Mouse (Mus musculus) heart, postnatal 4 days (tissue): ENCODE measurements around the gene Cfap299. TPM values are rescaled to one million over a fixed set of nuclear protein-coding genes. Genes with fewer than 3 reads are reported as not detected.

Experiments used
- DNase-seq: peaks from one replicate; pipeline ENCODE4 v3.0.0; 2021
- microRNA-seq, 2 experiments: library from miRNA; unstranded; fragments of <30 nt; microRNA quantifications; one replicate each; pipeline ENCODE4 v1.2.0; 2021 to 2022
- total RNA-seq, 2 experiments: library from RNA; stranded (reverse); gene quantifications; 2 replicates each; pipeline ENCODE4 v1.2.3; 2021

Gene Cfap299
- total RNA-seq, 2 experiments from 2014 or later = not detected

DNA sequence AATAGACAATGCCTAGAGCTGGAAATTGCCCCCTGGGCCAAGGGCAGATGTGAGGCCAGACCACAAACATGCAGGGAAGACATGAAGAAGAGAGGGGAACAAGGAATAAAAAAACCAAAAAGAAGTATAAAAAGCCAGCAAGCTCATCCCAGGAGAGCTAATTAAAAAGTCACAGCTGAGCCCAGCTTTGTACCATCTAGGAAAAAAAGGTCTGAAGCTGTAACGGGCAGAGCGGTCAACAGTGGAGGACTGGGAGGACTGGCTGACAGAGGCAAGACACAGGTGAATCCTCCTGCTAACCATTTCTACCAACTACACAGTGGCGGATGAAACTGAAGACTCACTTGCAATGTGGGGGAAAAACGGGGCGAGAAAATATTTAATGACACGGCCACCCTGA is 505.2 kb downstream of the Cfap299 start:
- DNase-seq = no peak

DNA sequence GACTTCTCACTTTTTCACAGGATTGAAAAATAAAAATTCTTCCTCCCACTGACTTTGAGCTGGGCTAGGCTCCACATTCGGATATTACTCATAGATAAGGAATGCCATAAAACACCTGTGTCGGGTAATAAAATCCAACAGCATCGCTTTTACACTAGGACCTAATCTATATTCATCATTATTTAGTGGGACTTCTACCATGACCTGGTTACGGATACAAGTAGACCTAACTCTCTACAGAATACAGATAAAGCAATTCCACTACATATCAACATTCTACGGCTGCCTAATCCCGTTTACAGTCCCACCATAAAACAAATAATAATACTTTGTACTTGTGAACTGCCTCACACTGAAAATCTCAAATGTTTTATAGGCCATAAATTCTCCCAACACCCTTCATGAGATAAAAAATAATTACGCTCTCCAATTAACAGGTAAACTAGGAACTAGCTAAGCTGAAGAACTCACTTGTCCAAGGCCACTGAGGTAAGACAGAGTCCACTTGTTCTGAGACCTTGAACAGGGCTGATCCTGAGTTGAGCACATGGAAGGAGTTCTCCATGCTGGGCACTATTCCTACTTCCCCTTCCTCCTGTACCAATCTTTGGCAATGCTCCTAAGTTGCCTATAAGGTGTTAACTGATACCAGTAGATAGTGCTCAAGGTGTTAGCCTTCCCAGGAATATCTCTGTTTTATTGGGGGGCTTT is 513.7 kb downstream of the Cfap299 start:
- no peak for DNase-seq

DNA sequence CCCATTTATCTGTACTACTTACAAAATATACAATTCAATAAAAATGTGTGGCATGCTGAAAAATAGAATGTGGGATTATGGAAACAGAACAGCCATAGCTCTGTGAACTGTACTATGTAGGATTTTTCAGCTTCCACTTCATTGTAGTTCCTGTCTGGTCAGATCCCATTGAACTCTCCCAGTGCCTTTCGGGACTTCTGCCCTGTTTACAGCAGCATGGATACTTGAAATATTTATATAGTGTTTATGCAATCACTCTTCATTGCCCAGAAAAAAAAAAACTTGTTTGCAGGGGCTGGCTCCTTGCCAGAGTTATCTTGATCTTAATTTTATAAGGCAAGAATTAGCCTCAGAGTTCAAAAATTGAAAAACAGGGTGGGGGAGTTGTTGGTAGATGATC is 515.6 kb downstream of the Cfap299 start:
- no peak for DNase-seq

Small RNAs within 50 kb of the gene (microRNA-seq; reads per million reads assigned to microRNA genes)
- gene Mir703 = 0 reads per million in 2 experiments

Other genes starting within 250 kb of the Cfap299 start
- under 1 TPM; 0.18 to 0.41 TPM for gene Prdm8, start 162.1 kb upstream of the Cfap299 start, total RNA-seq
- under 1 TPM; 0.36 to 0.38 TPM for gene Fgf5, start 75.1 kb upstream of the Cfap299 start, total RNA-seq
- gene Gm11111, start 223.4 kb downstream of the Cfap299 start, total RNA-seq = not detected